Mouse (Mus musculus): Measurements from ENCODE around the gene Olfr479. TPM values are rescaled to one million over a fixed set of nuclear protein-coding genes. Genes with fewer than 3 reads are reported as not detected.
"Not testable (repeated sequence)": the region's sequence is repeated elsewhere in the genome, so short reads cannot be mapped to it uniquely, and the experiment has no call there.

The Olfr479 gene
- not detected in 2 replicates for polyA plus RNA-seq (2015; fragmentation: Nextera tagmentation; extraction: Ambion mirVana)

DNA sequence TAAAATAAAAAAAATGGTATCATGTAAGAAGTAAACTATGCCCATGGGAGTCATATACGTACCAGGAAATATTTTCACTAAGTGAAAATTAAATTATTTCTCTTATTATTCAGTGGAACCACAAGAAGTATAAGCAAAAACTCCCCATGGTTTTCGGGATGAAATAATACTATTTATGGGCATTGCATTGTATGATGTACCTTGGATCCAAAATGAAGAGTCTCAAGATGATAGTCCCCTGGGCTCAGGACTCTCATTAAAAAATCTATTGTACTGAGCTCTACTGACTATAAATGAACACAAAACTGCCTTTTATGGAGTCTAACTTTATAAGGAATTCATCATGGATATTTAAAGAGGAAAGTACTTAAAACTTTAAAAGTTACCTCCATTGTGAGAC lies at the start of gene Olfr479:
Olfr479 (plus strand) TSS at position 301 of the 400 bp plus-strand sequence.
- no peak for ATAC-seq
- Histone ChIP-seq H3K27me3 (ENCODE audit: control insufficient read depth, insufficient read depth, low read depth, low read length) (no peaks in the 10 kb centered on the region), H3K9me3 (replicated peaks; ENCODE audit: control insufficient read depth, low read length, poor library complexity, severe bottlenecking) (no peaks in the 10 kb centered on the region), H3K4me3 (ENCODE audit: low read depth, low read length) (no peak within 1 kb of the TSS), H3K4me2 (ENCODE audit: low read length) (no peak within 1 kb of the TSS), H3K27ac (ENCODE audit: low read length) (no peak within 1 kb of the TSS), H3K9ac (ENCODE audit: low read depth, low read length) (no peak within 1 kb of the TSS), H3K36me3 (ENCODE audit: control insufficient read depth, insufficient read depth, low read length) (no peaks in the 10 kb centered on the region), H3K4me1 (ENCODE audit: control insufficient read depth, insufficient read depth, low read length) (no peaks in the 10 kb centered on the region)
- 91% methylated on average over 2 of the region's 2 CpGs for whole genome bisulfite sequencing

GRCm38 (mm10) chr7:108014256-108014655 lies 36.2 kb upstream of the Olfr479 start:
- H3K27me3 ChIP-seq (ENCODE audit: control insufficient read depth, insufficient read depth, low read depth, low read length); H3K9me3 ChIP-seq (replicated peaks; ENCODE audit: control insufficient read depth, low read length, poor library complexity, severe bottlenecking); ATAC-seq; H3K9ac ChIP-seq (ENCODE audit: low read depth, low read length); H3K4me1 ChIP-seq (ENCODE audit: control insufficient read depth, insufficient read depth, low read length); H3K4me3 ChIP-seq (ENCODE audit: low read depth, low read length); H3K36me3 ChIP-seq (ENCODE audit: control insufficient read depth, insufficient read depth, low read length); H3K27ac ChIP-seq (ENCODE audit: low read length); H3K4me2 ChIP-seq (ENCODE audit: low read length): not testable (repeated sequence)

GRCm38 (mm10) chr7:108033889-108034288 lies 16.6 kb upstream of the Olfr479 start, which contains the start of gene Olfr478:
Gene Olfr478 (minus strand): TSS chr7:108033989.
- Histone ChIP-seq H3K4me2 (ENCODE audit: low read length) (no peak within 1 kb of the TSS), H3K27me3 (ENCODE audit: control insufficient read depth, insufficient read depth, low read depth, low read length) (no peaks in the 10 kb centered on the region), H3K27ac (ENCODE audit: low read length) (no peak within 1 kb of the TSS), H3K4me1 (ENCODE audit: control insufficient read depth, insufficient read depth, low read length) (no peaks in the 10 kb centered on the region), H3K9ac (ENCODE audit: low read depth, low read length) (no peak within 1 kb of the TSS), H3K9me3 (replicated peaks; ENCODE audit: control insufficient read depth, low read length, poor library complexity, severe bottlenecking) (no peaks in the 10 kb centered on the region), H3K36me3 (ENCODE audit: control insufficient read depth, insufficient read depth, low read length) (no peaks in the 10 kb centered on the region), H3K4me3 (ENCODE audit: low read depth, low read length) (no peak within 1 kb of the TSS)
- no peak for ATAC-seq
- 83% methylated on average over 3 of the region's 3 CpGs for WGBS

DNA sequence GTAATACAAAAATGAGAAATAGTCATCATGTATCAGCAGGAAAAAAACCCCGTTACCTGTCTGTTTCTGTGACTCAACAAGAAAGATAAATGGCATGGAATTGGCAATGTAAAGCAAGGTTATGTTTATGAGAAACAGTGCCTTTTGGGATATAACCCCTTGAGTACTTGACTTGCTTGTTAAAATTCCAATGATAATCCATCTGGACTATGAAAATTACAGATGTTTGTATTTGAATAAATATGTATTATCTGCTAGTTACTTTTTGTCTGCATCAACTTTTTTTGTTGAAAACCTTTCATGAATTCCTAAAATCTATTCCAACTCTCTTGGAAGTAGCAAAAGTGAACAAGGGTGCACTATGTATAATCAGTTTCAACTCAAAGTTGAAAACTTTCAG lies 16.8 kb downstream of the Olfr479 start, which contains the start of gene Olfr480:
Olfr480 (minus strand) TSS at position 101 of the 400 bp plus-strand sequence.
- ATAC-seq, result no peak
- Histone ChIP-seq H3K27me3 (ENCODE audit: control insufficient read depth, insufficient read depth, low read depth, low read length) (no peaks in the 10 kb centered on the region), H3K9me3 (replicated peaks; ENCODE audit: control insufficient read depth, low read length, poor library complexity, severe bottlenecking) (no peaks in the 10 kb centered on the region), H3K4me1 (ENCODE audit: control insufficient read depth, insufficient read depth, low read length) (no peaks in the 10 kb centered on the region), H3K4me3 (ENCODE audit: low read depth, low read length) (no peak within 1 kb of the TSS), H3K9ac (ENCODE audit: low read depth, low read length) (no peak within 1 kb of the TSS), H3K4me2 (ENCODE audit: low read length) (no peak within 1 kb of the TSS), H3K27ac (ENCODE audit: low read length) (no peak within 1 kb of the TSS), H3K36me3 (ENCODE audit: control insufficient read depth, insufficient read depth, low read length) (no peaks in the 10 kb centered on the region)
- 93% methylated on average over 1 of the region's 1 CpGs for WGBS

DNA sequence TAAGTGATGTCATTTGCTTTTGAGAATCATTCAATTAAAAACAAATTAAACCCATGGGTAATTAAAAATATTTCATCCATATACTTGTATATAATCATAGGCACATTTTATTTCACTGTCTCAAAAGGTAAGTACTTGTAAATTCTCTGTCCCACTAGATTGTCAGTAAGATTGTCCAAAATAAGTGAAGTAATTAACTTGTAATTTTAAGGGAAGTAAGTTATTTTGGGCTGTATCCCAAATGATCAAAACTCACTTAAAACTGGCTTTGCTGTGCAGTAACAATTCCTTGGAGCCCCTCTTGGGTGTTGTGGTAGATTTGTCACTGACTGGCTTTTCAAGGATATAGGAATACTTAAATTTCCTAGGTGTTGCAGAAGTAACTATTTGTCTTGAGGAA lies 29.1 kb downstream of the Olfr479 start, which contains the start of gene Olfr481:
Olfr481 (plus strand) TSS at position 301 of the 400 bp plus-strand sequence.
- H3K4me2 ChIP-seq (ENCODE audit: low read length), result no peak within 1 kb of the TSS
- no peak within 1 kb of the TSS for H3K4me3 ChIP-seq (ENCODE audit: low read depth, low read length)

DNA sequence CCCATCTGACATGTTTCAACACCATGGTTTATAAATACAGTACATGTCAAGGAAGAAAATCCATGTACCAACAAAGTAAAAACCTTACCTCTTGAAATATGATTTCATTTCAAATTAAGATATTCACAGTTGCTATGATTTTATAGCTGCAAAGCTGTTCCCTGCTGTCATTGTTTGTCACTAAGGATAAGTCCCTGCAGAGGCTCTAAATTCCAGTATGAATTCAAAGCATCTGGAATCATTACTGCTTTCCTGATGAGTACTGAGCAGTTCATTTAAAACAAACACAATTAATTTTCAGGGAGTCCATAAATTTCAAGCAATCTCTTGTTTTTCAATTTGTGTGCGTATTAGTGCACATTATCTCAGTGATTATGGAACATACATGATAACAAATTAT lies 47.0 kb downstream of the Olfr479 start, which contains the start of gene Olfr482:
Olfr482 (minus strand) TSS at position 101 of the 400 bp plus-strand sequence.
- 84% methylated on average over 1 of the region's 1 CpGs for WGBS
- Histone ChIP-seq H3K9me3 (replicated peaks; ENCODE audit: control insufficient read depth, low read length, poor library complexity, severe bottlenecking) (no peaks in the 10 kb centered on the region), H3K9ac (ENCODE audit: low read depth, low read length) (no peak within 1 kb of the TSS), H3K4me1 (ENCODE audit: control insufficient read depth, insufficient read depth, low read length) (no peaks in the 10 kb centered on the region), H3K4me2 (ENCODE audit: low read length) (no peak within 1 kb of the TSS), H3K36me3 (ENCODE audit: control insufficient read depth, insufficient read depth, low read length) (no peaks in the 10 kb centered on the region), H3K4me3 (ENCODE audit: low read depth, low read length) (no peak within 1 kb of the TSS), H3K27ac (ENCODE audit: low read length) (no peak within 1 kb of the TSS), H3K27me3 (ENCODE audit: control insufficient read depth, insufficient read depth, low read depth, low read length) (no peaks in the 10 kb centered on the region)
- no peak for ATAC-seq

More for the DNA sequence above, 29.1 kb downstream of the Olfr479 start, which contains the start of gene Olfr481:
- H3K9ac ChIP-seq (ENCODE audit: low read depth, low read length), result no peak within 1 kb of the TSS
- H3K27me3 ChIP-seq (ENCODE audit: control insufficient read depth, insufficient read depth, low read depth, low read length), result no peaks in the 10 kb centered on the region
- no peak within 1 kb of the TSS for H3K27ac ChIP-seq (ENCODE audit: low read length)
- no peaks in the 10 kb centered on the region for H3K36me3 ChIP-seq (ENCODE audit: control insufficient read depth, insufficient read depth, low read length)
- H3K9me3 ChIP-seq (replicated peaks; ENCODE audit: control insufficient read depth, low read length, poor library complexity, severe bottlenecking), result no peaks in the 10 kb centered on the region
- no peaks in the 10 kb centered on the region for H3K4me1 ChIP-seq (ENCODE audit: control insufficient read depth, insufficient read depth, low read length)
- no peak for ATAC-seq

GRCm38 (mm10) chr7:108100549-108100948 lies 50.1 kb downstream of the Olfr479 start, which contains the start of gene Olfr483:
Gene Olfr483 (plus strand): TSS chr7:108100849.
- 95% methylated on average over 1 of the region's 1 CpGs for WGBS
- Histone ChIP-seq H3K27ac (ENCODE audit: low read length) (no peak within 1 kb of the TSS), H3K27me3 (ENCODE audit: control insufficient read depth, insufficient read depth, low read depth, low read length) (no peaks in the 10 kb centered on the region), H3K4me1 (ENCODE audit: control insufficient read depth, insufficient read depth, low read length) (no peaks in the 10 kb centered on the region), H3K4me2 (ENCODE audit: low read length) (no peak within 1 kb of the TSS), H3K9ac (ENCODE audit: low read depth, low read length) (no peak within 1 kb of the TSS), H3K4me3 (ENCODE audit: low read depth, low read length) (no peak within 1 kb of the TSS), H3K9me3 (replicated peaks; ENCODE audit: control insufficient read depth, low read length, poor library complexity, severe bottlenecking) (no peaks in the 10 kb centered on the region), H3K36me3 (ENCODE audit: control insufficient read depth, insufficient read depth, low read length) (no peaks in the 10 kb centered on the region)
- ATAC-seq, result no peak

Other genes starting within 250 kb of the Olfr479 start
- gene Ovch2, start 249.5 kb upstream of the Olfr479 start, polyA plus RNA-seq (2015; fragmentation: Nextera tagmentation; extraction: Ambion mirVana), result not detected in 2 replicates
- gene Olfr467, start 238.4 kb upstream of the Olfr479 start, polyA plus RNA-seq (2015; fragmentation: Nextera tagmentation; extraction: Ambion mirVana), result not detected in 2 replicates
- not detected in 2 replicates for gene Olfr469, start 225.2 kb upstream of the Olfr479 start, polyA plus RNA-seq (2015; fragmentation: Nextera tagmentation; extraction: Ambion mirVana)
- not detected in 2 replicates for gene Olfr470, start 203.2 kb upstream of the Olfr479 start, polyA plus RNA-seq (2015; fragmentation: Nextera tagmentation; extraction: Ambion mirVana)
- not detected in 2 replicates for gene Olfr472, start 152.8 kb upstream of the Olfr479 start, polyA plus RNA-seq (2015; fragmentation: Nextera tagmentation; extraction: Ambion mirVana)
- not detected in 2 replicates for gene Olfr473, start 120.2 kb upstream of the Olfr479 start, polyA plus RNA-seq (2015; fragmentation: Nextera tagmentation; extraction: Ambion mirVana)
- gene Olfr474, start 96.0 kb upstream of the Olfr479 start, polyA plus RNA-seq (2015; fragmentation: Nextera tagmentation; extraction: Ambion mirVana), result not detected in 2 replicates
- not detected in 2 replicates for gene Olfr476, start 85.9 kb upstream of the Olfr479 start, polyA plus RNA-seq (2015; fragmentation: Nextera tagmentation; extraction: Ambion mirVana)
- not detected in 2 replicates for gene Olfr477, start 64.0 kb upstream of the Olfr479 start, polyA plus RNA-seq (2015; fragmentation: Nextera tagmentation; extraction: Ambion mirVana)
- gene Olfr478, start 16.7 kb upstream of the Olfr479 start, polyA plus RNA-seq (2015; fragmentation: Nextera tagmentation; extraction: Ambion mirVana), result not detected in 2 replicates
- gene Olfr480, start 16.7 kb downstream of the Olfr479 start, polyA plus RNA-seq (2015; fragmentation: Nextera tagmentation; extraction: Ambion mirVana), result not detected in 2 replicates
- gene Olfr481, start 29.2 kb downstream of the Olfr479 start, polyA plus RNA-seq (2015; fragmentation: Nextera tagmentation; extraction: Ambion mirVana), result not detected in 2 replicates
- gene Olfr482, start 46.9 kb downstream of the Olfr479 start, polyA plus RNA-seq (2015; fragmentation: Nextera tagmentation; extraction: Ambion mirVana), result 0.08 and 0.10 TPM in 2 replicates
- gene Olfr483, start 50.2 kb downstream of the Olfr479 start, polyA plus RNA-seq (2015; fragmentation: Nextera tagmentation; extraction: Ambion mirVana), result not detected in 2 replicates
- gene Olfr484, start 76.8 kb downstream of the Olfr479 start, polyA plus RNA-seq (2015; fragmentation: Nextera tagmentation; extraction: Ambion mirVana), result not detected in 2 replicates
- gene Olfr485, start 109.2 kb downstream of the Olfr479 start, polyA plus RNA-seq (2015; fragmentation: Nextera tagmentation; extraction: Ambion mirVana), result not detected in 2 replicates
- not detected in 2 replicates for gene Olfr486, start 122.0 kb downstream of the Olfr479 start, polyA plus RNA-seq (2015; fragmentation: Nextera tagmentation; extraction: Ambion mirVana)
- not detected in 2 replicates for gene Olfr487, start 163.9 kb downstream of the Olfr479 start, polyA plus RNA-seq (2015; fragmentation: Nextera tagmentation; extraction: Ambion mirVana)
- gene Olfr488, start 207.7 kb downstream of the Olfr479 start, polyA plus RNA-seq (2015; fragmentation: Nextera tagmentation; extraction: Ambion mirVana), result not detected in 2 replicates
- not detected in 2 replicates for gene Olfr490, start 238.2 kb downstream of the Olfr479 start, polyA plus RNA-seq (2015; fragmentation: Nextera tagmentation; extraction: Ambion mirVana)

Measured in midbrain, embryonic 16.5 days (tissue).